Mouse (Mus musculus) G1E-ER4 (cell line): ENCODE measurements around the gene Tbc1d15. TPM values are rescaled to one million over a fixed set of nuclear protein-coding genes. Genes with fewer than 3 reads are reported as not detected.

Source experiments
- GATA1 ChIP-seq: IDR thresholded peaks from one replicate; pipeline ENCODE4 v1.8.0; 2012; ENCODE audit warnings: low read length, inconsistent platforms
- polyA plus RNA-seq: library from polyadenylated mRNA; stranded (reverse); fragments of >175 nt; gene quantifications from 2 replicates; pipeline ENCODE4 v1.2.3, GENCODE M21; 2012

Gene Tbc1d15
- 1.4 and 1.8 TPM in 2 replicates for polyA plus RNA-seq

- no peak for TF ChIP-seq GATA1
Observed at GRCm38 (mm10) chr10:115251088-115251934, at the start of gene Tbc1d15. Tbc1d15 (minus strand) TSS chr10:115251467.

GRCm38 (mm10) chr10:115298683-115299082 lies 47.4 kb upstream of the Tbc1d15 start:
- TF ChIP-seq GATA1, result no peak

- no peak for TF ChIP-seq GATA1
Observed at GRCm38 (mm10) chr10:115297582-115297981, 46.3 kb upstream of the Tbc1d15 start.

GRCm38 (mm10) chr10:115296401-115296935 lies 45.2 kb upstream of the Tbc1d15 start:
- no peak for TF ChIP-seq GATA1

GRCm38 (mm10) chr10:115295162-115295561 lies 43.9 kb upstream of the Tbc1d15 start:
- TF ChIP-seq GATA1, result no peak

GRCm38 (mm10) chr10:115294715-115295114 lies 43.4 kb upstream of the Tbc1d15 start:
- TF ChIP-seq GATA1, result no peak

- no peak for TF ChIP-seq GATA1
Observed at GRCm38 (mm10) chr10:115293946-115294345, 42.7 kb upstream of the Tbc1d15 start.

- TF ChIP-seq GATA1, result no peak
Observed at GRCm38 (mm10) chr10:115290671-115291070, 39.4 kb upstream of the Tbc1d15 start.

GRCm38 (mm10) chr10:115288856-115289255 lies 37.6 kb upstream of the Tbc1d15 start:
- no peak for TF ChIP-seq GATA1

- TF ChIP-seq GATA1, result no peak
Observed at GRCm38 (mm10) chr10:115284170-115284569, 32.9 kb upstream of the Tbc1d15 start.

GRCm38 (mm10) chr10:115281381-115281780 lies 30.1 kb upstream of the Tbc1d15 start:
- no peak for TF ChIP-seq GATA1

- TF ChIP-seq GATA1, result no peak
Observed at GRCm38 (mm10) chr10:115271649-115272048, 20.4 kb upstream of the Tbc1d15 start.

- TF ChIP-seq GATA1, result no peak
Observed at GRCm38 (mm10) chr10:115270612-115271390, 19.5 kb upstream of the Tbc1d15 start.

- TF ChIP-seq GATA1, result no peak
Observed at GRCm38 (mm10) chr10:115262926-115263562, 11.8 kb upstream of the Tbc1d15 start.

GRCm38 (mm10) chr10:115262261-115262660 lies 11.0 kb upstream of the Tbc1d15 start:
- no peak for TF ChIP-seq GATA1

GRCm38 (mm10) chr10:115261428-115261827 lies 10.2 kb upstream of the Tbc1d15 start:
- TF ChIP-seq GATA1, result no peak
